Mouse (Mus musculus): Measurements from ENCODE around the gene Amz1. TPM values are rescaled to one million over a fixed set of nuclear protein-coding genes. Genes with fewer than 3 reads are reported as not detected.

Amz1 gene
- polyA plus RNA-seq, 1 experiment = 19.1 TPM

DNA sequence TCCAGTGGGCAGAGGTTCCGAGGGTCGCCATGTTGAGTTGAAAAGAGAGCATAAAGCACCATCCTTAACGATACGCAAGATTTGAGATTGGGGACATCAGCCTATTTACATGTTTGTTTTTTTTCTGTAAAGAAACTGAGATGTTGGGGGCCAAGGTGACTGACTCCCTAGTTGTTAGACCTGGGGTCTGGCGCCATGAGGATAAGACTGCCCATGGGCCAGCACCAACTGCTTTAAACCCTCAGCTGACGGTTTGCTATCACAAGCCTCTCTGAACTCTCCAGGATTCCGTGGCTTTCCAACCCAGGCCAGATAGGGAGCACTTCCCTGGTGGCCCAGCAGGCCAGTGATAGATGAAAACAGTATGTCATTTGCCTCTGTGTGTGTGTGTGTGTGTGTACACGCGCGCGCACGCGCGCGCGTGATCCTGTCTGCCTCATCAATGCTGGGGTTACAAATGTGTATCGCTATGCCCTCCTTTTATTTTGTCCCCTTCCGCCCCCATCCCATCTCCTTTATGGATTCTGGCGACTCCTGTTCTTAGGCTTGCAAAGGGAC lies 21.2 kb upstream of the Amz1 start:
- DNase-seq (ENCODE audit: low read depth in 1 of 2, low spot score in 2 of 2) = no peak
- TF ChIP-seq POLR2A (IDR thresholded peaks at IDR 0.05; ENCODE audit: low read depth, low read length) (no peak), CTCF (IDR thresholded peaks at IDR 0.05; ENCODE audit: extremely low read depth, insufficient read depth, insufficient read length, insufficient replicate concordance) (no peak)
- H3K27me3 ChIP-seq (ENCODE audit: control insufficient read depth, insufficient read depth, low read length) = no peaks in the 10 kb centered on the region
- 90% methylated on average over 19 of the region's 19 CpGs for WGBS
- peaks cover 16% of the 10 kb centered on the region; the same call in 1 of the 2 replicates for H3K4me1 ChIP-seq (ENCODE audit: control insufficient read depth, insufficient read depth, insufficient read length)
- no peaks in the 10 kb centered on the region for H3K36me3 ChIP-seq (ENCODE audit: control insufficient read depth, insufficient read depth, low read length)
- H3K27ac ChIP-seq (ENCODE audit: insufficient read depth, low read length) = peak overlapping the region; percentile 29; the same call in 1 of the 2 replicates
- peak overlapping the region; percentile 85; the same call in 1 of the 2 replicates for H3K4me3 ChIP-seq (ENCODE audit: extremely low read depth, insufficient read depth, insufficient read length)

DNA sequence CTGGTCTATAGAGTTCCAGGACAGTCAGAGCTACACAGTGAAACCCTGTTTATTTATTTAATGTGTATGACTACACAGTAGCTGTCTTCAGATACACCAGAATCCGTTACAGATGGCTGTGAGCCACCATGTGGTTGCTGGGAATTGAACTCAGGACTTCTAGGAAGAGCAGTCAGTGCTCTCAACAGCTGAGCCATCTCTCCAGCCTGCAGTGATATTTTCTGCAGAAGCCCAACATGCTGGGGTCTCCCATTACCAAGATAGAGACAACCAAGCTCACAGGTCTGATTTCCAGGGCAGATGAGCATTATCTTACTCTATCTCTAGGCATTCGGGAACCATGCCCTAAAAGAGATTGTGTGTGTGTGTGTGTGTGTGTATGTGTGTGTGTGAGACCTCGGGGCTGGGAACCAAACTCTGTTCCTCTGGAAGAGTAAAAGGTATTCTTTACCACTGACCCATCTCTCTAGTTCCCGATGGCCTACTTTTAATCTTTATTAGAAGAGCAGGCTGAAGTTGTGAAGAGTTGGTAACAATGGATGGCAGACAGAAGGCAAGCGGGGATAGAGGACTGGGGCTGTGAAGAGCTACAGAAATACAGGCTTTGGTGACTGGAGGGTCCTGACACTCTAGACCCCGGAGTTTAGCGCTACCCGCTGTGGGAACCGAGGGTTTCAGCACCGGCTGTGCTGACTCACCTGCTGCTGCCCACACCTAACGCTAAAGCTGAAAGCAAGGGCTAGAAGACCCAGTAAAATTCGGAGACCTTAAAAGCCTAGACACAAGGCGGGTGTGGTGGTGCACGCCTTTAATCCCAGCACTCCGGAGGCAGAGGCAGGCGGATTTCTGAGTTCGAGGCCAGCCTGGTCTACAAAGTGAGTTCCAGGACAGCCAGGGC lies 20.2 kb upstream of the Amz1 start:
- H3K27me3 ChIP-seq (ENCODE audit: control insufficient read depth, insufficient read depth, low read length) = no peaks in the 10 kb centered on the region
- no peak overlapping the region for H3K4me3 ChIP-seq (ENCODE audit: extremely low read depth, insufficient read depth, insufficient read length)
- H3K36me3 ChIP-seq (ENCODE audit: control insufficient read depth, insufficient read depth, low read length) = no peaks in the 10 kb centered on the region
- no peak for DNase-seq (ENCODE audit: low read depth in 1 of 2, low spot score in 2 of 2)
- TF ChIP-seq CTCF (IDR thresholded peaks at IDR 0.05; ENCODE audit: extremely low read depth, insufficient read depth, insufficient read length, insufficient replicate concordance) (no peak), POLR2A (IDR thresholded peaks at IDR 0.05; ENCODE audit: low read depth, low read length) (no peak)
- WGBS = 24% methylated on average over 17 of the region's 17 CpGs
- H3K27ac ChIP-seq (ENCODE audit: insufficient read depth, low read length) = peak overlapping the region; percentile 96; the same call in 1 of the 2 replicates
- peaks cover 16% of the 10 kb centered on the region; the same call in 1 of the 2 replicates for H3K4me1 ChIP-seq (ENCODE audit: control insufficient read depth, insufficient read depth, insufficient read length)

DNA sequence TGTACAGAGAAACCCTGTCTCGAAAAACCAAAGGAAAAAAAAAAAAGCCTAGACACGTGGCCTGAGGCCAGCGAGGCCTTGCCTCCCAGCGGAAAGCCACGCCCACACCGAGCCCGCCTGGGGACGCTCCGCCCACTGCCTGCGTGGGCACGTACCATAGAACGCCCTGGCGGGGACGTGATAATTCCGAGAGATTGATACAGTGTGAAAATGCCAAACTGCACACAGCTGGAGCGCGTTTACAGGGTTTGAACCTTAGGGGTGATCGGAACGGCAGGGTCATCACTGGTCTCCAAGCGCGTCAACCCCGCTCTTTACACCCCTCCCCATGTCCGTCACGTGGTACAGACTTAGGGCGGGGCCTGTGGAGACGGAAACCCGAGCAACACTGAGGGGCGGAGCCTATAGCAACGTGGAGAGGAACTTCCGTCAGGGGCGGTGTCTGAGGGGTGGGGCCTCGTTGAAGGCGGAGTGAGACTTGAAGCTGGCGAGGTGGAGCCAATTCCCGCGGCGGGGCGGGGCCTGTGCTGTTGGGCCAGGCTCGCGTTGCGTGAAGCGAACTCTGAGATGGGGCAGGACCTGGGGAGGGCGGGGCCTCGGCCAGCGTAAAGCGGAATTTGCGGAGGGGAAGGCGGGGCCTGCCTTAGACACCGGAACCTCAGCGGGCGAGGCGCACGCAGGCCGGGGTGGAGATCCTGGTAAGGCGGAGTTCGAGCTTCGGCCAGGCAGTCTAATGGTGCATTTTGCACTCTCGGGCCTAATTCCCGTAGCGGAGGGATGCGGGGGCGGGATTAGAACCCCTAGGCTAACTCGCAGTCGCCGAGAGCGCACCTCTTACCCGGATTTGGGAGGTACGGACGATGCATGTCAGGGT lies 19.3 kb upstream of the Amz1 start, which contains the start of gene Brat1:
Brat1 (plus strand) TSS at position 634 of the 874 bp plus-strand sequence.
- Histone ChIP-seq H3K27me3 (ENCODE audit: control insufficient read depth, insufficient read depth, low read length) (no peaks in the 10 kb centered on the region), H3K36me3 (ENCODE audit: control insufficient read depth, insufficient read depth, low read length) (no peaks in the 10 kb centered on the region), H3K4me3 (ENCODE audit: extremely low read depth, insufficient read depth, insufficient read length) (peak within 1 kb of the TSS; percentile 67), H3K27ac (ENCODE audit: insufficient read depth, low read length) (peak within 1 kb of the TSS; percentile 96), H3K4me1 (ENCODE audit: control insufficient read depth, insufficient read depth, insufficient read length) (peaks cover 16% of the 10 kb centered on the region; the same call in 1 of the 2 replicates)
- peak; percentile 86 for TF ChIP-seq POLR2A (IDR thresholded peaks at IDR 0.05; ENCODE audit: low read depth, low read length)
- TF ChIP-seq CTCF (IDR thresholded peaks at IDR 0.05; ENCODE audit: extremely low read depth, insufficient read depth, insufficient read length, insufficient replicate concordance) = no peak
- DNase-seq (ENCODE audit: low read depth in 1 of 2, low spot score in 2 of 2) = peak; percentile 99 to 100
- WGBS = under 1% methylated on average over 67 of the region's 69 CpGs

DNA sequence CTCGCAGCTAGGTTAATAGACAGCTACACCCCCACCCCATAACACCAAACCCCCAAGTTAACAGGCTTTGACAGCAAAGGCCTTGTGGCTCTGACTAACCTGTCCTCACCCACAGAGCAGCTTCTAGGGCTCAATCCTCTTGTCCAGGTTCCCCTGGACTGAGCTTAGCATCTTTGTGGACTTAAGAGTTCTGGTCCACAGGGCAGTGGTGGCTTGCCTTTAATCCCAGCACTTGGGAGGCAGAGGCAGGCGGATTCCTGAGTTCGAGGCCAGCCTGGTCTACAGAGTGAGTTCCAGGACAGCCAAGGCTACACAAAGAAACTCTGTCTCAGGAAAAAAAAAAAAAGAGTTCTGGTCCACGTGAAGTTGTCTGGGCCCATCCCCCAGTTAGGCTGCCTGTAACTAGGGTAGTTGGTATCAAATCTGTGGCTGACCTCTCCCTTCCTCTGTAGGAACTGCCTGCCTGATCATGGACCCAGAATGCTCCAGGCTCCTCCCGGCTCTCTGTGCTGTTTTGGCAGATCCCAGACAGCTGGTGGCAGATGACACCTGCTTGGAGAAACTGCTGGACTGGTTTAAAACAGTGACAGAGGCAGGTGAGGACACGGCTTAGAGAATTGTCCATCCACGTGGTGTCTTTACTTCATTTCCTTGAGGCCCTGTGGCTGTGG lies 18.3 kb upstream of the Amz1 start:
- Histone ChIP-seq H3K27me3 (ENCODE audit: control insufficient read depth, insufficient read depth, low read length) (no peaks in the 10 kb centered on the region), H3K36me3 (ENCODE audit: control insufficient read depth, insufficient read depth, low read length) (peaks cover 5% of the 10 kb centered on the region), H3K4me1 (ENCODE audit: control insufficient read depth, insufficient read depth, insufficient read length) (peaks cover 16% of the 10 kb centered on the region; the same call in 1 of the 2 replicates), H3K27ac (ENCODE audit: insufficient read depth, low read length) (peak overlapping the region; percentile 79), H3K4me3 (ENCODE audit: extremely low read depth, insufficient read depth, insufficient read length) (peak overlapping the region; percentile 66)
- 47% methylated on average over 7 of the region's 7 CpGs for WGBS
- TF ChIP-seq POLR2A (IDR thresholded peaks at IDR 0.05; ENCODE audit: low read depth, low read length) (no peak), CTCF (IDR thresholded peaks at IDR 0.05; ENCODE audit: extremely low read depth, insufficient read depth, insufficient read length, insufficient replicate concordance) (no peak)
- DNase-seq (ENCODE audit: low read depth in 1 of 2, low spot score in 2 of 2) = no peak

DNA sequence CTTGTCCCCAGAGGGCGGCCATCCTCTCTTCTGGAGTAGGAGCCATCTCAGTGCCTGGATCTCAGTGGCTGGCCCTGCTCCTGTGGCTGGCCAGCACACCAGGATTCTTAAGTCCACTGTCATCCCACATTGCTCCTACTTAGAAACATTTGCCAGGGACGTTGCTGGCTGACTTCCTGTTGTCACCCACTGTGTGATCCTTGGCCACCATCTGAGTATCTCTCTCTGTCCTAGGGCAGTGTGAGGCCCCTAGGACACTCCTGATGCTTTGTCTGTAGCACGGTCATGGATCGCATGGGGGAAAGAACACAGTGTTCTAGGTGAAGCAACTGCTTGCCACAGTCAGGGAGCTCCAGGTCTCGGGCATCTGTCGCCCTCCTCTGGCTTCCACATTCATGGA lies 13.6 kb upstream of the Amz1 start:
- peaks cover 45% of the 10 kb centered on the region for H3K36me3 ChIP-seq (ENCODE audit: control insufficient read depth, insufficient read depth, low read length)
- TF ChIP-seq POLR2A (IDR thresholded peaks at IDR 0.05; ENCODE audit: low read depth, low read length) (no peak), CTCF (IDR thresholded peaks at IDR 0.05; ENCODE audit: extremely low read depth, insufficient read depth, insufficient read length, insufficient replicate concordance) (no peak)

DNA sequence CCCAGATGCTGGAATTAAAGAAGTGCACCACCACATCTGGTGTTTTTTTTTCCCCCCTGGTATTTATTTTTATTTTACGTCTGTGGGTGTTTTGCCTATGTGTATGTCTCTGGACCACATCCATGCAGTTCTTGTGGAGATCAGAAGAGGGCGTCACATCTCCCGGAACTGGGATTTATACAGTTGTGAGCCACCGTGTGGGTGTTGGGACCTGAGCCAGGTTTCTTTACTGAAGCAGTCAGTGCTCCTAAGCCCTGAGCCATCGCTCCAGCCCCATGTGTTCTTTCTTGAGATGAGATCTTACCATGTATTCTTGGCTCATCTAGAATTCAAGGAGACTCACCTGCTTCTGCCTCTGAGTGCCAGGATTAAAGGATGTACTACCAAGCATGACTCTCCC lies 12.9 kb upstream of the Amz1 start:
- Histone ChIP-seq H3K27ac (ENCODE audit: insufficient read depth, low read length) (no peak overlapping the region), H3K36me3 (ENCODE audit: control insufficient read depth, insufficient read depth, low read length) (peaks cover 50% of the 10 kb centered on the region), H3K27me3 (ENCODE audit: control insufficient read depth, insufficient read depth, low read length) (no peaks in the 10 kb centered on the region), H3K4me3 (ENCODE audit: extremely low read depth, insufficient read depth, insufficient read length) (no peak overlapping the region), H3K4me1 (ENCODE audit: control insufficient read depth, insufficient read depth, insufficient read length) (no peaks in the 10 kb centered on the region)
- WGBS = 92% methylated on average over 5 of the region's 5 CpGs
- DNase-seq (ENCODE audit: low read depth in 1 of 2, low spot score in 2 of 2) = no peak
- TF ChIP-seq POLR2A (IDR thresholded peaks at IDR 0.05; ENCODE audit: low read depth, low read length) (no peak), CTCF (IDR thresholded peaks at IDR 0.05; ENCODE audit: extremely low read depth, insufficient read depth, insufficient read length, insufficient replicate concordance) (no peak)

More for the DNA sequence above, 13.6 kb upstream of the Amz1 start:
- Histone ChIP-seq H3K4me1 (ENCODE audit: control insufficient read depth, insufficient read depth, insufficient read length) (peaks cover 3% of the 10 kb centered on the region; the same call in 1 of the 2 replicates), H3K27ac (ENCODE audit: insufficient read depth, low read length) (no peak overlapping the region), H3K4me3 (ENCODE audit: extremely low read depth, insufficient read depth, insufficient read length) (no peak overlapping the region), H3K27me3 (ENCODE audit: control insufficient read depth, insufficient read depth, low read length) (no peaks in the 10 kb centered on the region)
- DNase-seq (ENCODE audit: low read depth in 1 of 2, low spot score in 2 of 2) = no peak
- 87% methylated on average over 6 of the region's 6 CpGs for WGBS
